Mouse (Mus musculus) neural tube, embryonic 12.5 days (tissue): ENCODE measurements around the gene Gse1. TPM values are rescaled to one million over a fixed set of nuclear protein-coding genes. Genes with fewer than 3 reads are reported as not detected.
"Not testable (repeated sequence)": the region's sequence is repeated elsewhere in the genome, so short reads cannot be mapped to it uniquely, and the experiment has no call there.

ENCODE experiments used
- ATAC-seq: fragments of 200-750 bp; cut with Nextera tagmentation; 2 replicates; pipeline ENCODE4 v1.8.0; 2017; ENCODE audit warnings: low read depth, mild to moderate bottlenecking, moderate TSS enrichment, moderate library complexity; ENCODE audit not compliant: low FRiP score
- H3K27ac ChIP-seq: fragments of 300-500 bp; sonication (generic); 2 replicates; pipeline ENCODE4 v1.5.1; 2016
- H3K27me3 ChIP-seq: fragments of 300-500 bp; sonication (generic); replicated peaks from 2 replicates; pipeline ENCODE4 v1.6.1; 2016; ENCODE audit warnings: mild to moderate bottlenecking
- H3K36me3 ChIP-seq: fragments of 300-500 bp; sonication (generic); 2 replicates; pipeline ENCODE4 v1.6.1; 2016; ENCODE audit warnings: mild to moderate bottlenecking
- H3K4me1 ChIP-seq: fragments of 300-500 bp; sonication (generic); 2 replicates; pipeline ENCODE4 v1.6.1; 2016
- H3K4me2 ChIP-seq: fragments of 300-500 bp; sonication (generic); replicated peaks from 2 replicates; pipeline ENCODE4 v1.6.1; 2016; ENCODE audit warnings: mild to moderate bottlenecking
- H3K4me3 ChIP-seq: fragments of 300-500 bp; sonication (generic); 2 replicates; pipeline ENCODE4 v1.5.1; 2016
- H3K9ac ChIP-seq: fragments of 300-500 bp; sonication (generic); 2 replicates; pipeline ENCODE4 v1.6.1; 2016; ENCODE audit warnings: mild to moderate bottlenecking
- H3K9me3 ChIP-seq: fragments of 300-500 bp; sonication (generic); 2 replicates; pipeline ENCODE4 v1.6.1; 2016; ENCODE audit warnings: mild to moderate bottlenecking
- WGBS: fragments of 180-500 bp; shearing (Covaris S2); methylation state at CpG from one replicate; pipeline ENCODE4 v1.1.7; 2016; 5-methylcytosine and 5-hydroxymethylcytosine counted together
- polyA plus RNA-seq: library from polyadenylated mRNA; unstranded; fragments of >200 nt; fragmentation: Nextera tagmentation; extraction: Ambion mirVana; gene quantifications from 2 replicates; pipeline ENCODE4 v1.2.1, GENCODE M21; 2016

The Gse1 gene
- polyA plus RNA-seq, 1 experiment from 2014 or later: 26.0 TPM

DNA sequence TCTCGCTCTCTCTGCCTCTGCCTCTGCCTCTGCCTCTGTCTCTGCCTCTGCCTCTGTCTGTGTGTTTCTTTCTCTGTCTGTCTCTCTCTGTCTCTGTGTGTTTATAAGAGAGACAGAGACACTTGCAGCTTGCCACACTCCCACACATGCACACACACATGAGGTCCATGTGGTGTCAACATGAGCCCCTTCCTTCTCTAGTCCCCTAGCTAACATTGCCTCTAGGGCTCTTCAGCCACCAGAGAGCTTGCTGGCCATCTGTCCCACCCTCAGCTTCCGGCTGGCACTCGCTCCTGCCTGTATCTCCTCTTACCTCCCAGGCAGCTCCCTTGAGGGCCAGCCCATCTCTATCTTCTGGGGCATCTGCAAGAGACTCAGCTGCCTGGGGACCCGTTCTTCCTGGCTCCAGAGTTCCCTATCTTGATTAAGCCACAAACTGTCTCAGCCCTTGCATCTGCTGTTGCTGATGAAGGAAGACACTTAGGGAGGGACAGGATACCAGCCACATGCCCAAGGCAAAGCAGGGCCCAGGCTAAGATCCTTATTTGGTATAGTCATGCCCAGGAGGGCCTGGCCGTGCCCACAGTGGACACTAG is 97.0 kb downstream of the Gse1 start:
- no peak overlapping the region for H3K9ac ChIP-seq
- H3K36me3 ChIP-seq: no peaks in the 10 kb centered on the region
- H3K27ac ChIP-seq: no peak overlapping the region
- no peaks in the 10 kb centered on the region for H3K27me3 ChIP-seq
- H3K9me3 ChIP-seq: no peaks in the 10 kb centered on the region
- WGBS: 64% methylated on average over 5 of the region's 5 CpGs
- H3K4me3 ChIP-seq: no peak overlapping the region
- H3K4me2 ChIP-seq: no peak overlapping the region
- H3K4me1 ChIP-seq: peaks cover 51% of the 10 kb centered on the region
- ATAC-seq: no peak

DNA sequence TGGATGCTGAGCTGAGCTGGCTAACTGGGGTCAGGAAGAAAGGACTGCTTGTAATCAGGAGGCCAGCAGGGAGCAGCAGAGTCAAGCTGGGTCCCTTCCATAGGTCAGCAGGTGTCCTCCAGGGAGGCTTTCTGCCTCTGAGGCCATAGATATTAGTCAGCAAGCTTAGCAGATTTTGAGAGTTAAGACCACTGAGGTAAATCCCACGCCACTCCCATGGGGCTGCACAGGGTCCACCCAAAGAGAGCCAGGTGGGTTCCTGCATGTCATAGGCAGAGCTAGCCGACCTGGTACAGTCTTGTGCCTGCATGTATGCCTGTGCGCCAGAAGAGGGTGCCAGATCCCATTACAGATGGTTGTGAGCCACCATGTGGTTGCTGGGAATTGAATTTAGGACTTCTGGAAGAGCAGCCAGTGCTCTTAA is 98.9 kb downstream of the Gse1 start:
- Histone ChIP-seq H3K27ac (no peak overlapping the region), H3K27me3 (no peaks in the 10 kb centered on the region), H3K9ac (no peak overlapping the region), H3K4me1 (peaks cover 59% of the 10 kb centered on the region), H3K9me3 (no peaks in the 10 kb centered on the region), H3K36me3 (no peaks in the 10 kb centered on the region), H3K4me3 (no peak overlapping the region), H3K4me2 (no peak overlapping the region)
- WGBS: 55% methylated on average over 3 of the region's 3 CpGs
- ATAC-seq: no peak

DNA sequence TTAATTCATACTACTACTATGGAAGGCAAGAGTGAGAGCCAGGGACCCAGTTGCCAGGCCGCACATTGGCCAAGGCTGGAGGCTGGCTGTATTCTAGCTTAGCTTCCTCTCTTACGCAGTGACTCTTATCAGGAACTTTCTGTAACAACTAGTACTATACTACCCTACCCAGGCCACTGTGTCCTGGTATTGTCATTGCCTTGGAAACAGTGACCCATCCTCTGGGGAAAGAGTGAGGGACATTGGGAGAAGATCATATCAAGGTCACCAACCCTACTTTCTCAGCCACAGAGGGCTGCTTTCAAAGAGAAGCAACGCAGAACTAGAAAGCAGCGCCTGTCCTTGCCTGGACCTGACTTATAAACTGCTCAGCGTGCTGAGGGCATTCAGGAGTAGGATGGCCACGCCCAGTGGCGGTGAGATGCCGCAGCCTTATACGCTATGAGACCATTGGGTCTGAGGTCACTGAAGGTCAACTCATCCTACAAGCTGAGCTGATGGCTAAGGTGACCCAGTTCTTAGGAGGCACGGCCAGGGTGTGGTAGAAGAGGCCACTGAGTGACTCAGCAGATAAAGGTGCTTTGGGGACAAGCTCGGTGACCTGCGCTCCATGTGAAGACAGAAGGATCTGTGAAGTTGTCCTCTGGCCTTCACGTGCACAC is 100.2 kb downstream of the Gse1 start:
- no peaks in the 10 kb centered on the region for H3K36me3 ChIP-seq
- H3K4me2 ChIP-seq: no peak overlapping the region
- H3K4me3 ChIP-seq: no peak overlapping the region
- ATAC-seq: no peak
- no peak overlapping the region for H3K9ac ChIP-seq
- H3K27me3 ChIP-seq: no peaks in the 10 kb centered on the region
- H3K27ac ChIP-seq: no peak overlapping the region
- H3K4me1 ChIP-seq: peaks cover 54% of the 10 kb centered on the region
- 87% methylated on average over 13 of the region's 13 CpGs for WGBS
- no peaks in the 10 kb centered on the region for H3K9me3 ChIP-seq

DNA sequence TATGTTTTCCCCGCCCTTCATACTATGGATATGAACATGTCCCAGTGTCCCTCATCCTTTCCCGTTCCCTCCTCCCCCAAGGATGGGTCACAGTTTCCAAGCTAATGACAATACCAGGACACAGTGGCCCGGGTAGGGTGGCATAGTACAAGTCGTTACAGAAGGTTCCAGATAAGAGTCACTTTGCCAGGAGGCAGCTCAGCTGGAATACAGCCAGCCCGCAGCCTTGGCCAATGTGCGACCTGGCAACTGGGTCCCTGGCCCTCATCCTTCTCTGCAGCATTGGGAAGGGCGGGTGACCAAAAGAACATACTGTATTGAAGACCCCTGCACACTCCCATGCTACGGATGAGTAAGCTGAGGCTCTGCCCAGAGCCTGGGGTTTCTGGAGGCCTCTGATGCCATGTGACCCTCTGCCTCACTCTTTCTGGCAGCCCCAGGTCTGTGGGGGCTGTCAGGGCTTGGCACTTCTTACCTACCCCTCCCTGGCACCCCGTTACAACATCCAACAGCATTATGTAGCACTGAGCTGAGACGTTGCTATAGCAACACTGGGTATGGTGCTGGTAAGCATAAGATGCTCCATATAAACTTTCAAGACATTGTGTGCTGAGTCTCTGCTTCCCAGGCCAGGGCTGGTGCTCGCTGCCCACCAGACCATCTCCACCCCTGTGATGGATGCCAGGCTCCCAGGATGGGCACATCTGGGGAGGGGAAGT is 100.9 kb downstream of the Gse1 start:
- Histone ChIP-seq H3K27me3 (no peaks in the 10 kb centered on the region), H3K4me3 (no peak overlapping the region), H3K36me3 (no peaks in the 10 kb centered on the region), H3K4me1 (peaks cover 51% of the 10 kb centered on the region), H3K4me2 (no peak overlapping the region), H3K9me3 (no peaks in the 10 kb centered on the region), H3K9ac (no peak overlapping the region), H3K27ac (no peak overlapping the region)
- WGBS: 88% methylated on average over 11 of the region's 11 CpGs
- no peak for ATAC-seq

DNA sequence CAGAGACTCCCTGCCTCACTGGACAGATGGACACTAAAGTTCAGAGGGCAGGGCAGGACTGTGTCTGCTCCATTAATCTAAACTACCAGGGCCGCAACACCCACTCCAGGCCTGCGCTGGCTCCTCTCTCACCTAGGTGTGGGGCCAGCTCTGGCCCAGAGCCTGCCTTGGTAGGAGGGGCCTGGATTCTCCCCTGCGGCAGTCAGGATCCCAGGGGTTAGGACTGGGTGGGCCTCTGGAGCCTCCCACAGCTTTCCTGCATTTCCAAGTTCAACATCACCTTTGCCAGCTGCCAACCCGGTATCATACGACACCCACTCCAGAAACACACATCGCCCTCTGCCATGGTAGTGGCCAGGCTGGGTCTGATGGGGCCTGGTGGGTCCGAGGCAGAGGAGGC is 102.8 kb downstream of the Gse1 start:
- Histone ChIP-seq H3K36me3 (no peaks in the 10 kb centered on the region), H3K9me3 (no peaks in the 10 kb centered on the region), H3K4me2 (no peak overlapping the region), H3K27me3 (no peaks in the 10 kb centered on the region), H3K4me3 (no peak overlapping the region), H3K27ac (no peak overlapping the region), H3K4me1 (peaks cover 55% of the 10 kb centered on the region), H3K9ac (no peak overlapping the region)
- 79% methylated on average over 7 of the region's 7 CpGs for WGBS
- ATAC-seq: no peak

DNA sequence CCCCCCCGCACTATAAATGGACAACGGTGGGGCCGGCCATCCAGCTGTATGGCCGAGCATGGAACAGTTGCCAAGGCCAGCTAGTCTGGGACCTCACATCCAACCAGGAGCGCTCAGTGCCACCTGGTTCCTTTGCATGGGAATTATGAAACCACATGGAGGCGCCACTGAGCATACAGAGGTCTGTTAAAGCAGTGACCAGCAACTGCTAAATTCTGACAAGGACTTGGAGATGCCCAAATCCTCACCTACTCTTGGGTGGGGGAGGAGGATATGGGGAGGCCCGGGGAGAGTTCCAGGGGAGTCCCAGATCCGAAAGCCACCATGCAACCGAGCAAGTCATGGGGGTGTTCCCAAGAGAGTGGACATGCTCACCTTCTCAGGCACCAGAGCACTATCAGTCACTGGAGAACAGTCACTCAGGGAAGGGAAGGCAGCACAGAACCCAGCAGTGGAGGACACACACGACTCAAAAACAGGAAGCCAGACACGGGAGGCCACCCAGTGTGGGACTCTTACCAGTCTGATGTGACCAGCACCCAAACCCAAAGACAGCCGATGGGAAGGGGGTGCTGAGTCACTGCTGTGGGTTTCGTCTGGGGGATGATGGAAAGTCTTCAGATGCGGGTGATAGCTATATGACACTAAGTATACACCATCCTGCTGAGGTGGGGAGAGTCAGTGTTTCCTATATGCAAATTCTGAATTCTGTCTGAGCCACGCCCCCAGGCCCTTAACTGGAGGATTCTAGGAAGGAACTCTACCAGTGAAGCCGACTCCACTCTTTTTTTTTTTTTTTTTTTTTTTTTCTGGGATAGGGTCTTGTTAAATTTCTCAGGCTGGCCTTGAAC is 104.3 kb downstream of the Gse1 start:
- H3K27me3 ChIP-seq: no peaks in the 10 kb centered on the region
- H3K4me3 ChIP-seq: no peak overlapping the region
- H3K4me1 ChIP-seq: peaks cover 60% of the 10 kb centered on the region
- H3K4me2 ChIP-seq: no peak overlapping the region
- no peak overlapping the region for H3K27ac ChIP-seq
- no peak for ATAC-seq
- 70% methylated on average over 16 of the region's 16 CpGs for WGBS
- H3K36me3 ChIP-seq: no peaks in the 10 kb centered on the region
- no peak overlapping the region for H3K9ac ChIP-seq
- H3K9me3 ChIP-seq: no peaks in the 10 kb centered on the region

DNA sequence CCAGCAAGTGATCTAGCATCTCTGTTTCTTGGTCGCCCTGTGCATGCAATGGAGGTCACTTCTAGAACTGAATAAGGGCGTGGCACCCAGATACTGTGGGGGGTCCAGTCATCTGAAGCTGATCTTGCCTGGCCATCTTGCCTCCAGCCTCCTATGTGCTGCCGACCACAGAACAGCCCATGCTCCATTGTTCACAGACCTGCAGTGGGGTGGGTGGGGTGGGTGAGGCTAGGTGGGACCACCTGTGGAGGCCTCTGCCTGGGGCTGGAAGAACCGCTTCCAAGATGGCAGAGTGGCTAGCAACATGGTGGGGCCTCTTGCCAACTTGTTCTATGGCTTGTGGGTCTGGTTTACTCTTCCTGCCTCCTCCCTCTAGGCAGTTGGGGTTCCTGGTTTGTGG is 105.4 kb downstream of the Gse1 start:
- Histone ChIP-seq H3K27ac (no peak overlapping the region), H3K4me1 (peaks cover 61% of the 10 kb centered on the region), H3K9me3 (no peaks in the 10 kb centered on the region), H3K36me3 (no peaks in the 10 kb centered on the region), H3K4me3 (no peak overlapping the region), H3K9ac (no peak overlapping the region), H3K27me3 (no peaks in the 10 kb centered on the region), H3K4me2 (no peak overlapping the region)
- 89% methylated on average over 4 of the region's 4 CpGs for WGBS
- ATAC-seq: no peak

DNA sequence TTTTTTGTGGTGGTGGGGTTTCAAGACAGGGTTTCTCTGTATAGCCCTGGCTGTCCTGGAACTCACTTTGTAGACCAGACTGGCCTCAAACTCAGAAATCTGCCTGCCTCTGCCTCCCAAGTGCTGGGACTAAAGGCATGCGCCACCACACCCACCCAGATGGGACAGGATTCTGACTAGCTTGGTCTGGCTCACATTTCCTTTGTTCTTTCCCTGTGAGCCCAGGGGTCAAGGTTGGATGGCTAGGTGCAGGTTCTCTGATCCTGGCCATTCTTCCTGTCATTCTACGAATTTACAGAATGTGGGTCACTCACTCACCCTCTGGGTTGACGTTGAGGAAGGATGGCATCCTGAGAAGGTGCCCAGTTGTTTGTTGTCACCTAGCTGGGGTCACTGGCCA is 106.0 kb downstream of the Gse1 start:
- not testable (repeated sequence) for H3K4me3 ChIP-seq, ATAC-seq, H3K4me2 ChIP-seq, H3K36me3 ChIP-seq, H3K27me3 ChIP-seq, H3K9me3 ChIP-seq
- Histone ChIP-seq H3K27ac (peak overlapping the region; percentile 83), H3K4me1 (peaks cover 64% of the 10 kb centered on the region), H3K9ac (0 out of 2 replicates have a peak overlapping the region, but pooled peaks have one; percentile 9)
- WGBS: 56% methylated on average over 3 of the region's 3 CpGs

DNA sequence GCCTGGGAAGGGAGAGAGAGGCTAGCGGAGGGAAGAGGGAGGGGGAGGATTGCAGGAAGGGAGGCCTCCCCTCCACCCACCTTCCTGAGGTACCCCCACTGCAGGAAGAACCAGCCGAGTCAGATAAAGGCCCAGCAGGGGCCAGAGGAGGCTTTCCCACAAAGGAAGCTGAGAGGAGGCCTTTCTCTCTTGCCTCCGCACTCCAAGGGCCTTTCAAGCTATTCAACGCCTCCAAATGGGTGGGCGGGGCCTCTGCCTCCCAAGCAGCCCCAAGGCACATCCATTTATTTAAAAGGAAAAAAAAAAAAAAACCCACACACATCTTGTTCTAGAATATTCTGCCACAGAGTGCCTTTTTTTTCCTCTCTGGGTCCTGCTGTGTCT is 106.6 kb downstream of the Gse1 start:
- 5% methylated on average over 5 of the region's 5 CpGs for WGBS
- ATAC-seq: peak; percentile 27; the same call in 1 of the 2 replicates
- H3K4me2 ChIP-seq: peak overlapping the region; percentile 47; the same call in 1 of the 2 replicates
- peaks cover 70% of the 10 kb centered on the region for H3K4me1 ChIP-seq
- no peaks in the 10 kb centered on the region for H3K27me3 ChIP-seq
- H3K4me3 ChIP-seq: no peak overlapping the region
- H3K27ac ChIP-seq: peak overlapping the region; percentile 83
- 0 out of 2 replicates have a peak overlapping the region, but pooled peaks have one; percentile 9 for H3K9ac ChIP-seq
- no peaks in the 10 kb centered on the region for H3K36me3 ChIP-seq
- no peaks in the 10 kb centered on the region for H3K9me3 ChIP-seq

DNA sequence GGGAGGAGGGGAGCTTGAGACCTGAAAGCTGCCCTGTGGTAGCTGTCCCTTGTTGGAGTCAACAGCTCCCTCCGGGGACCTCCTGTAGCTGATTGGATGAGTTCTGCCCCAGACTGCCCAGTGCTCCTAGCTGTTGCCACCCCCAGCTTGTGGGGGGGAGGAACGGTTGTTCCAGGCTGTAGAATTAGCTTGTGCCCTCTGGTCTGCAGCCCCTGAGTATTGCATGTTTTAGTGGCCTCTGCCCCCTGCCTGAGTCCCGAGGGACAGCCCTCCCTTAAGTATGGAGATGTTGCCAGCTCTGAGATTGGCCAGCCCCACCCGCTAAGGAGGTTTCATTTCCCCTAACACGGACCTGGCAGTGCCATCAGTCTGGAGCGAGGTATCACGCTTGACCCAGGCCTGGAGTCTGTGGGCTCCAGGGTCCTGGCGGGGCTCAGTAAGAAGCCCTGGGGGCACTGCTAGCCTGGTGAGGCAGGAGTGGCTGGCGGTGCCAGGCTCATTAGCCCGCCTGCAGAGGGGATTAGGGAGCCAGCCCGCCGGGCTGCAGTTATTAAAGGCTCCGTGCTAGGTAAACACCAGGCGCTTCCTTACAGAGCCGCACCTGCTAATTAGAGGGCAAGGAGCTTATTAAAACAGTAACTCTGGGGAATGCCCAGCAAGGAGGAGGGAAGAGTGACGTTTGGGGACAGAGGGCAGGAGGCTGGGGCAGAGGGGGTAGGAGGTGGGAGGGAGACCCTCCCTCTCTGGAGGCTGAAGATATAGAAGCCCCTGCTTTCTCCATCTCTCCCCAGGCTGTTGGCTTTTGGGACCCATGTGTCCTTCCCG is 107.2 kb downstream of the Gse1 start:
- Histone ChIP-seq H3K36me3 (no peaks in the 10 kb centered on the region), H3K4me1 (peaks cover 76% of the 10 kb centered on the region), H3K27ac (peak overlapping the region; percentile 83), H3K27me3 (no peaks in the 10 kb centered on the region), H3K4me2 (peak overlapping the region; percentile 47), H3K4me3 (no peak overlapping the region), H3K9me3 (no peaks in the 10 kb centered on the region), H3K9ac (peak overlapping the region; percentile 38; the same call in 1 of the 2 replicates)
- ATAC-seq: peak; percentile 77
- WGBS: 1% methylated on average over 17 of the region's 17 CpGs

DNA sequence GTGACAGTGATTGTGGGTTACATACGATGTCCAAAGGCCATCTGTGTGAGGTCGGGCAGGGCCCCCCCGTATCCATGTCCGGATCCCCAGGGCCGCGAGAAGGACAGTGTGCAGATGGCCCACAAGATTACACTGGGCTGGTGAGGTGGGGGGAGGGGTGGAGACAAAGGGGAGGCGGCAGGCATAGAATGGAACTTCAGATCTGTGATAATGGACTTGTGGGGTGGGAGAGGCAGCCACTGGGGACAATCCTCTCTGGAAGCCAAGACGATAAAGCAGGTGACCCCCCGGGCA is 107.8 kb downstream of the Gse1 start:
- 1% methylated on average over 9 of the region's 9 CpGs for WGBS
- 0 out of 2 replicates have a peak overlapping the region, but pooled peaks have one; percentile 38 for H3K9ac ChIP-seq
- no peak overlapping the region for H3K4me3 ChIP-seq
- H3K4me1 ChIP-seq: peaks cover 80% of the 10 kb centered on the region
- peak overlapping the region; percentile 83 for H3K27ac ChIP-seq
- H3K4me2 ChIP-seq: peak overlapping the region; percentile 47
- H3K36me3 ChIP-seq: no peaks in the 10 kb centered on the region
- H3K27me3 ChIP-seq: no peaks in the 10 kb centered on the region
- ATAC-seq: peak; percentile 49
- no peaks in the 10 kb centered on the region for H3K9me3 ChIP-seq
